Mouse (Mus musculus) C2C12 (cell line): Measurements from ENCODE around the gene Shisa4.

Source experiments
- CEBPB ChIP-seq: IDR thresholded peaks from one replicate; pipeline ENCODE4 v1.6.1; 2011; ENCODE audit warnings: low read depth, mild to moderate bottlenecking, control low read depth, moderate library complexity
- CTCF ChIP-seq: IDR thresholded peaks from one replicate; pipeline ENCODE4 v1.5.1; 2011; ENCODE audit not compliant: control insufficient read depth, insufficient read depth, insufficient read length
- MAX ChIP-seq: IDR thresholded peaks from one replicate; pipeline ENCODE4 v1.6.1; 2011; ENCODE audit warnings: mild to moderate bottlenecking, control low read depth
- MYOD1 ChIP-seq: IDR thresholded peaks from one replicate; pipeline ENCODE4 v1.6.1; 2011; ENCODE audit warnings: low read depth; ENCODE audit not compliant: control insufficient read depth, insufficient read length
- USF1 ChIP-seq: IDR thresholded peaks from one replicate; pipeline ENCODE4 v1.6.1; 2011; ENCODE audit warnings: low read depth, mild to moderate bottlenecking, control low read depth, moderate library complexity

DNA sequence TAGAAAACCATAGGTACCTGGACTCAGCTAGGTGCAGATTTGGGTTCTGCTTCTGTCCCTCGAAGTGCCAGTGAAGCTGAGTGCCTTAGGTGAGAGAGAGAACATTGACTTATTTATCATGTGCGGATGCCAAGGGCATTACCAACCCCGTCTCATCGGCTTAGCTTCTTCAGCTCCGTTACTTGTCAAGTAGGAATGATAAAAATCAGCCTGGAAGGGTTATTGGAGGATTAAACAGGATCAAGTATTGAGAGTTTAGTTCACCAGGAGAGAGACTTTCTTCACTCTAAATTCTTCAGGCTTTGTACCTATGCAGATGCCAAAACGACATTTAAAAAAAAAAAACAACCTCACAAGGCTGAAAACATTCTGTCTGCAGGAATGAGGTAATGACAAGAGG lies 44.5 kb downstream of the Shisa4 start:
- TF ChIP-seq CTCF (no peak), CEBPB (no peak), MYOD1 (no peak), MAX (no peak), USF1 (no peak)
